Mouse (Mus musculus): ENCODE results near the gene Klhl10. TPM values are rescaled to one million over a fixed set of nuclear protein-coding genes. Genes with fewer than 3 reads are reported as not detected.

The Klhl10 gene
- total RNA-seq, 2 experiments from 2014 or later, result 0.88 to 0.92 TPM

DNA sequence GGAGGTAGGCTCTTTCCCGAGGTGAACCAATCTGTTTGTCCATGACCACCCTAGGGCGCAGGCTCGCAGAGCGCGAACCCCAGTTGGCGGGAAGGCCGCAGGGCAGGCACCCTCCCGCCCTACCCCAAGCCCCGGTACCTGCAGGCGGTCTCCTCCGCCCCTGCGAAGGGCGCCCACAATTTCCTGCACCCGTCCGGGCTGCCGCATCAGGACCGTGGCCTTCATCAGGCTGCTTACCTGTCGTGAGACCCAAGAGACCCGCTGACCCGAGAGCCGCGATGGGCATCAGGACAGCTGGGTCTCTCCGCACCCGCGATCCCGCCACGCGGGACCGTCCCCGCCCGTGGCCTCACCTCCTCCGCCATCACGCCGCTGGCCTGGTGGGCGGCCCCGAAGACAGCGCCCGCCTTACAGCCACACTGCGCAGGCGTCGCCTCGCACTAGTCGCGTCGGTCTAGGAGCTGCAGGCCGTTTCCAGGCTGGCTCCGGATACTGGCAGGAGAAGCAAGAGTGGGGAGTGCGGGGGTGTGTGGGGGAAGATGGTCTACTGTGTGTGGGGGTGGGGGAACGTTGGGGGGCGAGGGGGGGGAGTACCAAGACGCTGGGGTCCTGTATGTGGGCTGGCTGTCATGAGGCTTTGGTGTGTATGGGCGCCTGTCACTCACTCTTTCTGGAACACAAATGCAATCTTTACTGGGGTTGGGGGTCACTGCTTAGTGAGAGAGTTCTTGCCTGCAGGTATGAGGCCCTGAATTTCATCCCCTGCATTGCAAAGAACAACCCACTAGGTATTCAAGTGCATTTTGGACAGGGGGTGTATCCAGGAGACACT, 810 bp upstream of the Klhl10 start:
- intact Hi-C loops (cut with DNase I), result no loop called here

DNA sequence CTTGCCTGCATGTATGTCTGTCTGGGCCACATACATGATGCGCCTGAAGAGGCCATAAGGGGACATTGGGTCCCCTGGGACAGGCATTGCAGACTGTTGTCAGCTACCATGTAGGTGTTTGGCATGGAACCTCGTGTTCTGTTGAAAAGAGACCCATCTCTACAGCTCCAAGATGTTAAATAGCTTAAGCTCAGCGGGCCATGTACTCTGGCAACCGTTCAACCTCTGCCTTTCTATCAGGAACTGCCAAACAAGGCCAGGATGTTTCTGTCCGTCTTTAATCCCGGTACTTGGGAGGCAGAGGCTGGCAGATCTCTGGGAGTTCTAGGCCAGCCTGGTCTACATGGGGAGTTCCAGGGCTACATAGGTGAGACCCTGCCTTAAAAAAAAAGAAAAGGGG, 908 bp downstream of the Klhl10 start:
- no peak for DNase-seq (ENCODE audit: low spot score)
- intact Hi-C loops (cut with DNase I), result no loop called here

More for the DNA sequence above, 810 bp upstream of the Klhl10 start:
- peak; percentile 77 for DNase-seq (ENCODE audit: low spot score)

DNA sequence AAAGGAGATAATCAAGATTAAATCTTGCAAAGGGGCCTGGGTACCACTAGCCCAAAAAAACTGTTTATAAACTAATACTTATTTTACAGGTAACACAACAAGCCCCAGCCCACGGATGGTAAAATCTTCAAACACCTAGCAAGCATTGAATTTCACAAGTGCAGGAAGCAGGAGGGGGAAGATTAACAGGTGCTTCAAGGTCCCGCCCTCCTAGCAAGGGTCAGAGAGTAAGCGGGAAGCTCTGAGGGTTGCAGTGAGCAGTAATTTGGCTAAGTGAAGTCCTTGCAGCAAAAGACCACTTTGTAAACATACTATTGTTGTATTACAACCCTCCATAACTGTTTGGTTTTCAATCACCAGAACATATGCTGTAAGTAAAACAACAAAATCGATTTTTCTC, 15.5 kb downstream of the Klhl10 start:
- intact Hi-C loops (cut with DNase I), result no loop called here

DNA sequence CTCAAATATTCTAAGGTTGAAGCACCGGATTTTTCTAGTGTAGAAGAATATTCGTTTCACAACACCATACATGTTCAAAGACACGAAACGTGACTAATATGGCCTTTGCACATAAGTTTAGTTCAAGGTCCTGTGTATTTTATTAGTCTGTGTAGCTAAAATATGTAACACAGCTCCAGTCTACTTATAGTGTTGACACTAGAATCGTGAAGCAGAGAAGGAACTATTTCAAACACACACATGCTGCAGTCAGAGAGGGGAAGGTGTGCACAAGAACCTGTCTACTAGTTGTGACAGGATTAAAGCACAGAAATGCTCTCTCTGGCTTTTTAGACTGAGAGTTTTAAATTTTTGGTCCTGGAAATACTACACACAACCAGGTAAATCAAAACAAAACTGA, 16.0 kb downstream of the Klhl10 start:
- no peak for DNase-seq (ENCODE audit: low spot score)
- intact Hi-C loops (cut with DNase I), result no loop called here

More for the DNA sequence above, 15.5 kb downstream of the Klhl10 start:
- no peak for DNase-seq (ENCODE audit: low spot score)

DNA sequence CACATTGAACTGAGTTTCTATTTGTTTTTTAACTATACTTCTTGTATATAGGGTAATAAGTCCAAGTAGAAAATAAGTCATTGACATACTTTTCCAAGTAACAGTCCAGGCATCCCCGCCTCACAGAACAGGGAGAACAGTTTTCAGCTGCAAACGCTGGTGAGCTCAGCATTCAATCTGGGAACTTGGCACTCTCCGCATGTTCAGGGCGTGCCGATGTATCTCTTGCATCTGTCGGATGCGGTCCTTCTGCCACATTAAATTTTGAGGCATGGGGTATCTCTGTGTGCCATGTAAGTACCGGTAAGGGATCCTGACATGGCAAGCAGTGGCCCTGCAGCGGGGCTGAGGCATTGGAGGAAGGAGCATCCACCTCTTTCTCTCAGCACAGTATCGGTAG, 21.0 kb downstream of the Klhl10 start:
- no peak for DNase-seq (ENCODE audit: low spot score)
- intact Hi-C loops (cut with DNase I), result no loop called here

DNA sequence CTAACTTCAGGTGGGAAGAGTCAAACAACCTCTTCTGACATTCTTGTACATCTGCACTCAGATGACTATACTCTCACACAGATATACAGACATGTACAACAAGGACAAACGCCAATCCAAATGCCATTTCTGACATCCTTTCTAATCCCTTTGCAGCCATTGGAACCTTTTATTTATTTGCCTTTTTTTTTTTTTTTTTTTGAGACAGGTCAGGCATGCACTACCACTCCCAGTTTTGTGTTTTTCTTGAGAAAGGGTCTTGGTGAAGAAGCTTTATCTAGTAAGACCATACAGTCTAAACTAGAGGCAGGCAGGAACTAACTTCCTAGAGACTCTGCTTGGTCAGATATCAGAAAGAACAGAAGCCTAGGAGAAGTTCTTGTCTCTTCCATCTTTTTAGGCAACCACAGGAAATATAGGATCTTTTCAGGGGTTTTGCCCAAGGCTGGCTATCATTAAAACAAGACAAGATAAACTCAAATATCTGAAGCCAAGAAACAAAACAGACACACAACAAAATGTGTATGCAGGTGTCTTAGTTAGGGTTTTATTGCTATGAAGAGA, 23.6 kb downstream of the Klhl10 start:
- DNase-seq (ENCODE audit: low spot score), result no peak
- intact Hi-C loops (cut with DNase I), result no loop called here

DNA sequence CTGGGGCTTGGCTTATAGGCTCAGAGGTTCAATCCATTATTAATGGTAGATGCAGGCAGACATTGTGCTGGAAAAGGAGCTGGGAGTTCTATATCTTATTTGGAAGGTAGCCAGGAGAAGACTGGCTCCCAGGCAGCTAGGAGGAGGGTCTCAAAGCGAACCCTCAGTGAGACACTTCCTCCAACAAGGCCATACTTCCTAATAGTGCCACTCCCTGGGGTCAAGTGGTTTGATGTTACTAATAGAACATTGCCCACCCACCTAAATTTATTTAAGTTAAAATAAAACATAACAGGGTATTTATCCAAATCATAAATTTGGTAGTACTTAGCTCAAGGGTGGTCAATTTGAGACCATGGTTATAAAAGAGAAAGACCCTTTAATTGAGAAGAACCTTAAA, 24.1 kb downstream of the Klhl10 start:
- intact Hi-C loops (cut with DNase I), result no loop called here
- DNase-seq (ENCODE audit: low spot score), result no peak

DNA sequence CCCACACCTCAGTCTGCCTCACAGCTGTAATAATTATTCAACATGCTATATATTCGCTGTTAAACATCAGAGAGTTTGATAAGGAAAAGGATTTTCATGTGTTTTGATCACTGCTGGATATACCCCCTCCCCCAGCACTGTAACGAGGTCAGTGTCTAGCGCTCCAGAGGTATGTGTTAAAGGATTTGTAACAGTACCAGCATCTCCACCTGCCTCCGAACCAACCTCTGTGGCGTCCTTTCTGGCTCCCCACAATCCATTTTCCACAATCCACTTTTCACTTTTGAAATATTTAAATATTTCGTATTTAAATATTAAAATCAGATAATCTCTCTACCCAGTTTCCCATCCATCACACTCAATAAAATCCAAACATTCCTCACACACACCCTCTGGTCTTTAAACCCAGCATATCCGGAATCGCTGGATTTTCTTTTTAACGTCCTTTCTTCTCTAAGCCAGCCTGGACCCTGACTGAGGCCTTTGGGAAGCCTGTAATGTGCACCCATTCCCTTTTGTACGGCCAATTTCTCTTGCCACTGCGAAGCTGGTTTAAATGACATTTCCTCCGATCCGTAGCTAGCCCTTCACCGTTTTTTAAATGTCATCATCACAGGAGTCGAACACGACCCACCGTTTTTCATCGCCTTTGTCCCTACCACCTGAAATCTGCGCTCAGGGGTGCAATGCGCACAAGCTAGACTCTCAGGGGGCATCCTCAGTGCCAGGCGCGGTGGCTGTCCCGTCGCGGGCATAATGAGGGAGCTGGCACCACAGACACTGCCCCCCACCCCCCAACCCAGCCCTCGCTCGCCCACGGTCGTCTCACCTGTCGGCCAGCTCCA, 29.9 kb downstream of the Klhl10 start:
- intact Hi-C loops (cut with DNase I), result loop anchor here (2.0 kb wide), 2 partner anchors 45 to 109 kb away; no protein-coding TSS in a partner anchor
- no peak for DNase-seq (ENCODE audit: low spot score)

DNA sequence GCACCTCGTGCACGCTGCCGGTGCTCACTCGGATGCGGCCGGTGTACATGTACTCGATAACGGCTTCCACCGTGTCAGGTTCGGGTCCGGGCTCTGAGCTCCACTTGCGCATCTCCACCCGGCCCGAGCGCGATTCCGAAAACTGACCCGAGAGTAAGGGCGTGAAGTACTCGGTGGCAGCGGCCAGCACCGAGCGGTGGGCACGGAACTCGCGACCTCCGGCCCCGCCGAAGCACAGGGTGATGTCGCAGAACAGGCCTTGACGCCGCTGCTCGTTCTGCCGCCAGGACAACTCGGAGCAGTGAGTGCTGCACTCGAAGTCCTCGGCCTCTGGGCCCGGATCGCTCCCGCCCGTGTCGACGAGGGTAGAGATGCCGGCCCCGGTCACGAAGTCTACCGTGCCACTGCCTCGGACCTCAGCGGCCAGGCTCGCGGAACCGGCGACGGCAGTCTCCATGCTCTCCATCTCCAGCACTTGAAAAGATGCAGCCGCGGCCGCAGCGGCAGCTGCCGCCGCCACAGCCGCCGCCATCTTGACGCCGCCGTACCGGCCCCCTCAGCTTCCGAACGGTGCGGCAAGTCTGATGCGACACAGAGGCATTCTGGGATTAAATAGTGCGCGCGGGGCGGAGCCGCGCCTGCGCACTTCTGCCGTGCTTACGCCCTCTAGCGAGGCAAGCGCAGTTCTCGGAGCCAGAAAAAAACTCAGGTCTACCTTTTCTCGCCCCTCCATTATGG, 30.6 kb downstream of the Klhl10 start, which contains the start of gene Klhl11:
Gene Klhl11 (minus strand): TSS at position 545 of the 738 bp plus-strand sequence.
- peak; percentile 81 for DNase-seq (ENCODE audit: low spot score)
- intact Hi-C loops (cut with DNase I), result loop anchor here (2.0 kb wide), 2 partner anchors 46 to 110 kb away; no protein-coding TSS in a partner anchor

DNA sequence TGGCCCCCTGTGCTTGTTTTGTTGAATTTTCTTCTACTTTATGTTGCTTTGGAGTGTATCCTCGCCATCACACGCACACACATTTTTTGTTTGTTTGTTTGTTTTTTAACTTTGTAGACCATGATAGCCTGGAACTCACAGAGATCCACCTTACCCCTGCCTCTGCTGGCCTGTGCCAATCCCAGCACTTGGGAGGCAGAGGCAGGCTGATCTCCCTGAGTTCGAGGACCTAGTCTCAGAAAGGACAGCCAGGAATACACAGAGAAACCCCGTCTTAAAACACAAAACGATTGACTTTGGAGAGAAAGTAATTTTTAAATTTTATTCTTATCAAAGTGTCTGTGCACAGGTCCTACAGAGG, 31.2 kb downstream of the Klhl10 start:
- no peak for DNase-seq (ENCODE audit: low spot score)
- intact Hi-C loops (cut with DNase I), result loop anchor here (2.0 kb wide), 2 partner anchors 46 to 110 kb away; no protein-coding TSS in a partner anchor

DNA sequence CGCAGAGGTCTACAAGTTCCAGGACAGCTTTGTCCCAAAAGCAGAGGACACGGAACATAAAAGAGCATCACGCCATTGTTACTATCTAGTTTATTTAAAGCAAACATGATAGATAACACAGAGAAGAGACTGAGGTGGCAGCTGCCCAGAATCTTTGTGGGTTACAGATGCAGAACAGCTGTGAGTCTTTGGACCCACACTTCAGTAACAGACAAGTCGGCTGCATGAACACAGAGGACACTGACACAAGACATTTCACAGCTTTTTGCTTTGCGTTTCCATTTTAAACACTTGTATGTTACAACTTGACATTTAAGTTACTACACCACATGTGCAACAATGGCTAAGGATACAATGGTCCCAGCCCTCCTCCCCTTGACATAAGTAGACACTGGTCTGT, 34.6 kb downstream of the Klhl10 start:
- intact Hi-C loops (cut with DNase I), result no loop called here
- no peak for DNase-seq (ENCODE audit: low spot score)

DNA sequence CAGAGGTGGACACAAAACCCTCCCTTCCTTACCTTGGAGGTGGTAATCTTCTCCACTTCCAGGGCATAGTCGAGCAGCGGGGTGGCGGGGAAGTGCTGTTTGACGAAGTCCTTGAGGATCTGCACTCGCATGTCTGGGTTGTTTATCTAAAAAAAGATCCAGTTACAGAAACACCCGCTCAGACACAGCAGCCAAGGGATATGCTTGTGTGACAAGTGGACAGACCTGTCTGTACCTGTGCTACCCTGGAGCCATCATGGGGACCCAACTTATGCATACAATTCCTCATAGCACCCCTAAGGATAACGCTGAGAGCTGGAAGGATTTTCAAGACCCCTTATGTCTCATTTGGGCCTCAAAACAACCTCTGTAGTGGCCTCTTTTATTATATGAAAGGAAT, 37.4 kb downstream of the Klhl10 start:
- DNase-seq (ENCODE audit: low spot score), result no peak
- intact Hi-C loops (cut with DNase I), result no loop called here

DNA sequence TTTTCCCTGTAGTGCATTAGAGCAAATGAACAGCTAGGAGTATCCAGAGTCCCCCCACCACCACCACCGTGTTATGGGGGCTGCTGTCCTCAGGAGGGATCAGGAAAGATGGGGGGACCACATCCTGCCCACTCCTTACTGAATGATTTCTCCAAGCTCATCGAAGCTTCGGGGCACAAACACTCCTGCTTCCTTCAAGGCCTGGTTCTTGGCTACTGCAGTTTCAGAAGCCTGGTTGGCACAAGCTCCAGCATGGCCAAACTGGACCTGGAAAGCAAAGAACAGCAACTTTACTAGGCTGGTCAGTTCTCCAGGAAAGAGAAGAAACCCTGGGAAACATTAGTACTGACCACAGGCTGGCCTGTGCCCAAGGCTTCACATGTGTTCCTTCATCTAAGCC, 42.7 kb downstream of the Klhl10 start:
- intact Hi-C loops (cut with DNase I), result no loop called here

DNA sequence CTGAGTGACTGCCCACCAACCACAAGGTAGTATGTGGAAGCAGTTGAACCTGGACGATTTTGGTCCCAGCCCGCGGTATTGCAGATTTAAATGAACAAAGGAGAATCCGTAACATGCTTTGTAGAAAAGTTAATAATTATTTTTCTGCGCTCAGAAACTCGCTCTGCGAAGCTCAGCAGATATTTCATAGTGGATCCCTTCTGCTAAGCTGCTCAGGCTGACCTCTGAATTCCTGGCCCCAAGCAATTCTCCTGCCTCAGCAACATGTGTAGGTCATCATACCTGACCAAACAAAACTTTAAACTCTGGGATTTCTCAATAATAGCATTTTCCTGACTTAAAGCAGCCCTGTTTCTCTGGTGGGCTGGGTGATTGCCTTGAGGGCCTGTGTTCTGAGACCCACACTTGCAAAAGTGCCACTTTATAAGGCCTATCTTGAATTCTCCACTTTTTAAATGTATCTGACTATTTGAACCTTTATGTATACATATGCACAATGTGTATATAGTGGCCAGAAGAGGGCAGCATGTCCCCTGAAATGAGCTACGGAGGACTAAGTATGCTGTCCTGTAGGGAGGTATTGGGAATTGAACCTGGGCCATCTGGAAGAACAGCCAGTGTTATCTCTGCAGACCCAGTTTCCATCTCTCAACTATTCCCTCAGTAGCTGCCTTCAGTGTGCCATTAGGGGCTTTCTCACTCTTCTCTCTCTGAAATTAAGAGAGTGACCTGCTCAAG, 44.3 kb downstream of the Klhl10 start:
- intact Hi-C loops (cut with DNase I), result loop anchor here (1.0 to 5.0 kb wide), 2 partner anchors 69 to 211 kb away; no protein-coding TSS in a partner anchor

More for the DNA sequence above, 42.7 kb downstream of the Klhl10 start:
- DNase-seq (ENCODE audit: low spot score), result no peak

DNA sequence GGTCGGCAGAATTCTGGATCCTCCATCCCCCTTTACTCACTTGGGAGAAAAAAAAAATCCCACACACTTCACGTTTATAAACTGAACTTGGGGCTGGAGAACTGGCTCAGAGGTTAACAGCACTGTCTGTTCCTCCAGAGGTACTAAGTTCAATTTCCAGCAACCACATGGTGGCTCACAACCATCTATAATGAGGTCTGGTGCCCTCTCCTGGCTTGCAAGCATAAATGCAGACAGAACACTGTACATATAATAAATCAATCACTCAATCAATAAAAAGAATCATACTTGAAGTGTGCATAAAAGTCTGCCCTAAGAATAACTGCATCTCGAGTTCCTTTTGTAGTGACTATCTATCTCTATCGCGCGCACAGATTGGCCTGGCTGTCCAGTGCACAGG, 49.2 kb downstream of the Klhl10 start:
- intact Hi-C loops (cut with DNase I), result no loop called here
- DNase-seq (ENCODE audit: low spot score), result no peak

More for the DNA sequence above, 44.3 kb downstream of the Klhl10 start:
- no peak for DNase-seq (ENCODE audit: low spot score)

DNA sequence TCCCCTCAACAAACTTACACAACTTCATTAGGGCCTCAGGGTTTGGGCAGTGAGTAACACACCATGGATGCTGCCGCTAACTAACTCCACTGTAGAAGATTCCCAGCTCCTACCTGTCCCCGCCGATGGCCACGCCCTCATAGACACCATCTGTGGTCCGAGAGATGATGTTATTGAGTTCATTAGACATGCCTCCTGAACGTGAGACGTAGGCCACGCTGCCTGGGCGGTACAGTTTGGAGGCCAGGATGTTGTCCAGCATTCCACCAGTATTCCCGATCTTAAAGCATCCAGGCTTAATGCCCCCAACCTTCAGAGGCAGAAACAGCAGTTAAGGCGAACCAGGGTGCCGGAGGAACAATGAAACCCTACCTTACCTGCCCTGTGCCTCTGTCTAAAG, 52.1 kb downstream of the Klhl10 start:
- intact Hi-C loops (cut with DNase I), result no loop called here
- no peak for DNase-seq (ENCODE audit: low spot score)

DNA sequence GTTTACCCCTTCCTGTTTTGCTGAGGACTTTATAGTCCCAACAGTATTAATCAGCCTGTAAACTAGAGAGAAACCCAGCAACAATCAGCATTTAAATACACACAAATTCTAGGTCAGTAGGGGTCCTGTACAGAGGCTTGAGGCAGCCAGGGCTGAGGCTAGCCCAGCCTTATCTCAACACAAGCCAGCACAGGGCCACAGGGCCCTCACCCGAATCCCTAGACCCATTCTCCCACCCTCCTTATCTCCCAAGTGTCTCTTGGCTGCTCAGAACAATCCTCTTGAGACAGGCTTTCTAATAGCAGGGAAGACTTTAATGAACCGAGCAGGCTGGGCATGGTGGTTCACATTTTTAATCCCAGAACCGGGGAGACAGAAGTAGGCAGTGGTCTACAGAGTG, 58.5 kb downstream of the Klhl10 start:
- DNase-seq (ENCODE audit: low spot score), result no peak
- intact Hi-C loops (cut with DNase I), result no loop called here

DNA sequence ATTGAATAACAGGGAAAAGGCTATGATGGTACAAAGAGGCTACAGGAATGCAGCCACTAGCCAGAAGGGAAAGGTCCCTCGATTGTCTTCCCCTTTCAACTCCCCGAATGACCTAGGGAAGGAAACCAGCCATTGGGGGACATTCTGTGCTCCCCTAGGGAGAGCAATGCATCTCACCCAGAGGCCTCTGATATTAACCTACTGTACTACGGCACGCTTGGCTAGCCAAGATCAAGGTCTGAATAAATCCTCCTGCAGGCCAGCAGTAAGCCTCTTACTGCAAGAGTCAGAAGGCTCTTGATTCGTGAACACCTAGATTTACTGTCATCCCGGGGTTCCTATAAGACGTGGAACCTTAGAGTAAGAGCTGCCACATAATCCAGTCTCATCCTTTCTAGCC, 58.9 kb downstream of the Klhl10 start:
- intact Hi-C loops (cut with DNase I), result no loop called here
- no peak for DNase-seq (ENCODE audit: low spot score)

DNA sequence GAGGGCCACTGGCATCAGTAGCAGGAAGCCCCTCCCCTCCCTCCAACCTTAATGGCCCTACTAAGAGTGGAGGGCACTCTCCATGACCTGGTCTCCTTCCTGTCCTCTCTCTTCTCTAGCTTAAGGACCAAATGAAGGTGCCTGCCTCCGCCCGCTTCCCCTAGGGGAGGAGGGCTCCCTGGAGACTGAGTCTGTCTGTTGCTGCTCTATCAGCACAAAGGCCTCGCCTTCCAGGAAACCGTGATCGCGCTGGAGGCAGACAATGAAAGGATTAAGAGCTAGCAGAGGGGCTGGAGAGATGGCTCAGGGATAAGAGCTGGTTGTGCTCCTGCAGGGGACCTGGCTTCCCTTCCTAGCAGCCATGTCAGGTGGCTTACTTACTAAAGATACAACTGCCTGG, 59.6 kb downstream of the Klhl10 start:
- no peak for DNase-seq (ENCODE audit: low spot score)
- intact Hi-C loops (cut with DNase I), result no loop called here
